Mouse (Mus musculus) CH12.LX (cell line): ENCODE data around the gene Tbpl1. TPM values are rescaled to one million over a fixed set of nuclear protein-coding genes. Genes with fewer than 3 reads are reported as not detected.

Source experiments
- DNase-seq: peaks from one replicate; pipeline ENCODE4 v3.0.0-alpha.2; 2013; ENCODE audit errors: extremely low read depth
- H3K27ac ChIP-seq: 2 replicates; pipeline ENCODE4 v1.5.1; 2012; ENCODE audit warnings: low read depth, mild to moderate bottlenecking, control low read depth, moderate library complexity; ENCODE audit not compliant: insufficient read depth
- H3K27me3 ChIP-seq: replicated peaks from 2 replicates; pipeline ENCODE3; 2012; ENCODE audit warnings: inconsistent platforms
- H3K36me3 ChIP-seq, 2 experiments: replicated peaks in 1 of 2; 2 replicates each; pipeline versions ENCODE3 to v1.6.1; 2012; ENCODE audit warnings: inconsistent platforms in 1 of 2, low read length in 1 of 2, mild to moderate bottlenecking in 1 of 2, mixed read lengths in 1 of 2, moderate library complexity in 1 of 2; ENCODE audit not compliant: control insufficient read depth in 1 of 2, insufficient read depth in 1 of 2
- H3K4me1 ChIP-seq, 2 experiments: 2 replicates each; pipeline ENCODE4 v1.6.1; 2012; ENCODE audit warnings: inconsistent platforms in 1 of 2, moderate library complexity in 1 of 2; ENCODE audit not compliant: insufficient read depth in 2 of 2, control insufficient read depth in 1 of 2
- H3K4me2 ChIP-seq: 2 replicates; pipeline ENCODE4 v1.6.1; 2012; ENCODE audit warnings: low read depth, mild to moderate bottlenecking, control low read depth; ENCODE audit not compliant: poor library complexity, insufficient read depth, severe bottlenecking
- H3K4me3 ChIP-seq, 3 experiments: fragments of 150-350 bp in 1 of 3; sonication (generic) in 1 of 3; replicated peaks in 1 of 3; 2 replicates each; pipeline versions ENCODE3 to v1.5.1; 2011 to 2012; ENCODE audit warnings: low read depth in 2 of 3, low read length in 2 of 3, mild to moderate bottlenecking in 2 of 3, moderate library complexity in 2 of 3, control low read depth in 1 of 3, improper control_type of control experiment in 1 of 3, inconsistent platforms in 1 of 3, mixed read lengths in 1 of 3; ENCODE audit not compliant: poor library complexity in 1 of 3
- H3K79me2 ChIP-seq: replicated peaks from 2 replicates; pipeline ENCODE4 v1.6.1; 2012; ENCODE audit warnings: mild to moderate bottlenecking, moderate library complexity; ENCODE audit not compliant: control insufficient read depth, poor library complexity, insufficient read depth, severe bottlenecking; ENCODE audit errors: extremely low read depth
- H3K9ac ChIP-seq: 2 replicates; pipeline ENCODE4 v1.6.1; 2012; ENCODE audit warnings: low read depth, mild to moderate bottlenecking, control low read depth, moderate library complexity; ENCODE audit not compliant: insufficient read depth
- H3K9me3 ChIP-seq: replicated peaks from 2 replicates; pipeline ENCODE3; 2012; ENCODE audit warnings: low read length, inconsistent platforms, mixed read lengths
- BHLHE40 ChIP-seq: IDR thresholded peaks from 2 replicates; pipeline ENCODE4 v1.6.1; 2011; ENCODE audit warnings: mild to moderate bottlenecking, low read depth, low read length, improper control_type of control experiment
- CHD1 ChIP-seq: IDR thresholded peaks from 2 replicates; pipeline ENCODE4 v1.6.1; 2012; ENCODE audit warnings: low read depth, low read length, improper control_type of control experiment, inconsistent platforms
- CHD2 ChIP-seq: IDR thresholded peaks from 2 replicates; pipeline ENCODE4 v1.6.1; 2011; ENCODE audit warnings: low read length, improper control_type of control experiment
- CTCF ChIP-seq, 2 experiments: IDR thresholded peaks in 1 of 2; conservative IDR thresholded peaks in 1 of 2; 2 replicates each; pipeline ENCODE4 v1.5.1; 2011 to 2012; ENCODE audit warnings: low read depth in 2 of 2, low read length in 2 of 2, improper control_type of control experiment in 1 of 2, inconsistent platforms in 1 of 2, mild to moderate bottlenecking in 1 of 2, moderate library complexity in 1 of 2
- E2F4 ChIP-seq: IDR thresholded peaks from 2 replicates; pipeline ENCODE4 v1.6.1; 2011; ENCODE audit warnings: low read depth, low read length, improper control_type of control experiment; ENCODE audit not compliant: insufficient replicate concordance
- ELF1 ChIP-seq: IDR thresholded peaks from 2 replicates; pipeline ENCODE4 v1.6.1; 2014; ENCODE audit warnings: low read depth, mild to moderate bottlenecking, inconsistent platforms, low read length, improper control_type of control experiment
- EP300 ChIP-seq: IDR thresholded peaks from 2 replicates; pipeline ENCODE4 v1.6.1; 2011; ENCODE audit warnings: low read length, improper control_type of control experiment
- ETS1 ChIP-seq: conservative IDR thresholded peaks from 2 replicates; pipeline ENCODE4 v1.6.1; 2012; ENCODE audit warnings: low read depth, mild to moderate bottlenecking, inconsistent platforms, low read length, improper control_type of control experiment, moderate library complexity
- GABPA ChIP-seq: IDR thresholded peaks from 2 replicates; pipeline ENCODE4 v1.6.1; 2012; ENCODE audit warnings: low read depth, low read length, improper control_type of control experiment, inconsistent platforms; ENCODE audit not compliant: insufficient replicate concordance
- HCFC1 ChIP-seq: IDR thresholded peaks from 2 replicates; pipeline ENCODE4 v1.6.1; 2012; ENCODE audit warnings: low read depth, mild to moderate bottlenecking, inconsistent platforms, low read length, improper control_type of control experiment
- IRF4 ChIP-seq: IDR thresholded peaks from 2 replicates; pipeline ENCODE4 v1.6.1; 2014; ENCODE audit warnings: low read depth, mild to moderate bottlenecking, inconsistent platforms, low read length, improper control_type of control experiment
- JUN ChIP-seq: IDR thresholded peaks from 2 replicates; pipeline ENCODE4 v1.6.1; 2011; ENCODE audit warnings: low read depth, mild to moderate bottlenecking, low read length, improper control_type of control experiment, moderate library complexity; ENCODE audit not compliant: insufficient read depth
- JUND ChIP-seq: conservative IDR thresholded peaks from 2 replicates; pipeline ENCODE4 v1.6.1; 2011; ENCODE audit warnings: low read depth, low read length, improper control_type of control experiment
- KAT2A ChIP-seq: IDR thresholded peaks from 2 replicates; pipeline ENCODE4 v1.6.1; 2012; ENCODE audit warnings: low read length, improper control_type of control experiment, inconsistent platforms; ENCODE audit not compliant: insufficient replicate concordance
- MAFK ChIP-seq: IDR thresholded peaks from 2 replicates; pipeline ENCODE4 v1.6.1; 2011; ENCODE audit warnings: low read length, improper control_type of control experiment; ENCODE audit not compliant: insufficient replicate concordance
- MAX ChIP-seq: IDR thresholded peaks from 2 replicates; pipeline ENCODE4 v1.6.1; 2011; ENCODE audit warnings: low read length, improper control_type of control experiment
- MAZ ChIP-seq: IDR thresholded peaks from 2 replicates; pipeline ENCODE4 v1.6.1; 2012; ENCODE audit warnings: low read depth, mild to moderate bottlenecking, inconsistent platforms, low read length, improper control_type of control experiment, moderate library complexity
- MEF2A ChIP-seq: IDR thresholded peaks from 2 replicates; pipeline ENCODE4 v1.6.1; 2014; ENCODE audit warnings: low read depth, mild to moderate bottlenecking, inconsistent platforms, low read length, improper control_type of control experiment, borderline replicate concordance
- MXI1 ChIP-seq: IDR thresholded peaks from 2 replicates; pipeline ENCODE4 v1.6.1; 2011; ENCODE audit warnings: mild to moderate bottlenecking, low read depth, low read length, improper control_type of control experiment
- MYC ChIP-seq: IDR thresholded peaks from 2 replicates; pipeline ENCODE4 v1.6.1; 2011; ENCODE audit warnings: low read depth, mild to moderate bottlenecking, improper control_type of control experiment, low read length
- NELFE ChIP-seq: IDR thresholded peaks from 2 replicates; pipeline ENCODE4 v1.6.1; 2011; ENCODE audit warnings: low read depth, low read length, improper control_type of control experiment
- NRF1 ChIP-seq: IDR thresholded peaks from 2 replicates; pipeline ENCODE4 v1.6.1; 2014; ENCODE audit warnings: low read depth, mild to moderate bottlenecking, inconsistent platforms, low read length, improper control_type of control experiment, moderate library complexity
- PAX5 ChIP-seq: IDR thresholded peaks from 2 replicates; pipeline ENCODE4 v1.6.1; 2012; ENCODE audit warnings: low read length, inconsistent platforms, mixed read lengths
- POLR2A ChIP-seq: IDR thresholded peaks from 2 replicates; pipeline ENCODE4 v1.6.1; 2011; ENCODE audit warnings: low read depth, mild to moderate bottlenecking, improper control_type of control experiment, low read length
- POLR2AphosphoS2 ChIP-seq: IDR thresholded peaks from 2 replicates; pipeline ENCODE4 v1.6.1; 2011; ENCODE audit warnings: low read depth, low read length, improper control_type of control experiment
- RAD21 ChIP-seq: IDR thresholded peaks from 2 replicates; pipeline ENCODE4 v1.6.1; 2011; ENCODE audit warnings: low read depth, mild to moderate bottlenecking, low read length, improper control_type of control experiment, moderate library complexity
- RCOR1 ChIP-seq: conservative IDR thresholded peaks from 2 replicates; pipeline ENCODE4 v1.6.1; 2012; ENCODE audit warnings: low read depth, mild to moderate bottlenecking, inconsistent platforms, low read length, improper control_type of control experiment
- SIN3A ChIP-seq: IDR thresholded peaks from 2 replicates; pipeline ENCODE4 v1.6.1; 2012; ENCODE audit warnings: low read length, improper control_type of control experiment, inconsistent platforms
- SMC3 ChIP-seq: IDR thresholded peaks from 2 replicates; pipeline ENCODE4 v1.6.1; 2011; ENCODE audit warnings: low read depth, low read length, improper control_type of control experiment
- TBP ChIP-seq: conservative IDR thresholded peaks from 2 replicates; pipeline ENCODE4 v1.6.1; 2011; ENCODE audit warnings: low read depth, low read length, improper control_type of control experiment
- TCF12 ChIP-seq: IDR thresholded peaks from 2 replicates; pipeline ENCODE4 v1.6.1; 2014; ENCODE audit warnings: low read depth, mild to moderate bottlenecking, inconsistent platforms, low read length, improper control_type of control experiment
- UBTF ChIP-seq: IDR thresholded peaks from 2 replicates; pipeline ENCODE4 v1.6.1; 2012; ENCODE audit warnings: low read depth, mild to moderate bottlenecking, inconsistent platforms, low read length, improper control_type of control experiment, moderate library complexity
- USF1 ChIP-seq: IDR thresholded peaks from 2 replicates; pipeline ENCODE4 v1.6.1; 2014; ENCODE audit warnings: low read depth, mild to moderate bottlenecking, inconsistent platforms, low read length, improper control_type of control experiment
- USF2 ChIP-seq: conservative IDR thresholded peaks from 2 replicates; pipeline ENCODE4 v1.6.1; 2011; ENCODE audit warnings: low read depth, low read length, improper control_type of control experiment
- ZC3H11A ChIP-seq: IDR thresholded peaks from 2 replicates; pipeline ENCODE4 v1.6.1; 2012; ENCODE audit warnings: low read depth, mild to moderate bottlenecking, inconsistent platforms, low read length, improper control_type of control experiment
- ZKSCAN1 ChIP-seq: IDR thresholded peaks from 2 replicates; pipeline ENCODE4 v1.6.1; 2012; ENCODE audit warnings: low read depth, inconsistent platforms, low read length, improper control_type of control experiment, borderline replicate concordance
- ZMIZ1 ChIP-seq: IDR thresholded peaks from 2 replicates; pipeline ENCODE4 v1.6.1; 2012; ENCODE audit warnings: low read depth, mild to moderate bottlenecking, inconsistent platforms, low read length, improper control_type of control experiment
- ZNF384 ChIP-seq: IDR thresholded peaks from 2 replicates; pipeline ENCODE4 v1.6.1; 2012; ENCODE audit warnings: low read depth, low read length, improper control_type of control experiment, inconsistent platforms
- dilution Hi-C: fragments of 300-500 bp; cut with MboI; formaldehyde crosslinking; loops from 2 replicates; pipeline ENCODE4 v1.14.3; 2020; ENCODE audit warnings: low sequenced_read_pairs; ENCODE audit not compliant: extremely low pct_unique_long_range_greater_than_20kb, extremely low pct_ligation_motif_present
- in situ Hi-C: fragments of 300-500 bp; cut with MboI; formaldehyde crosslinking; loops from 3 replicates; pipeline ENCODE4 v1.14.3; 2019; ENCODE audit warnings: low sequenced_read_pairs, low pct_ligation_motif_present, low pct_unique_long_range_greater_than_20kb, mixed read lengths
- polyA plus RNA-seq: library from polyadenylated mRNA; unstranded; fragments of >175 nt; gene quantifications from 2 replicates; pipeline ENCODE4 v1.2.1, GENCODE M21; 2012; ENCODE audit warnings: low read depth; ENCODE audit not compliant: insufficient read length
- total RNA-seq, 2 experiments: library from RNA; depleted of rRNA; stranded (reverse); fragments of 300-350 nt in 1 of 2; fragments of >200 nt in 1 of 2; gene quantifications; 2 replicates each; pipeline ENCODE4 v1.2.3; 2012 to 2014

Gene Tbpl1
- total RNA-seq (2012; rRNA removed) (34.6 and 37.9 TPM in 2 replicates), total RNA-seq (2014; rRNA removed) (54.6 and 60.3 TPM in 2 replicates), polyA plus RNA-seq (46.9 and 47.9 TPM in 2 replicates)

DNA sequence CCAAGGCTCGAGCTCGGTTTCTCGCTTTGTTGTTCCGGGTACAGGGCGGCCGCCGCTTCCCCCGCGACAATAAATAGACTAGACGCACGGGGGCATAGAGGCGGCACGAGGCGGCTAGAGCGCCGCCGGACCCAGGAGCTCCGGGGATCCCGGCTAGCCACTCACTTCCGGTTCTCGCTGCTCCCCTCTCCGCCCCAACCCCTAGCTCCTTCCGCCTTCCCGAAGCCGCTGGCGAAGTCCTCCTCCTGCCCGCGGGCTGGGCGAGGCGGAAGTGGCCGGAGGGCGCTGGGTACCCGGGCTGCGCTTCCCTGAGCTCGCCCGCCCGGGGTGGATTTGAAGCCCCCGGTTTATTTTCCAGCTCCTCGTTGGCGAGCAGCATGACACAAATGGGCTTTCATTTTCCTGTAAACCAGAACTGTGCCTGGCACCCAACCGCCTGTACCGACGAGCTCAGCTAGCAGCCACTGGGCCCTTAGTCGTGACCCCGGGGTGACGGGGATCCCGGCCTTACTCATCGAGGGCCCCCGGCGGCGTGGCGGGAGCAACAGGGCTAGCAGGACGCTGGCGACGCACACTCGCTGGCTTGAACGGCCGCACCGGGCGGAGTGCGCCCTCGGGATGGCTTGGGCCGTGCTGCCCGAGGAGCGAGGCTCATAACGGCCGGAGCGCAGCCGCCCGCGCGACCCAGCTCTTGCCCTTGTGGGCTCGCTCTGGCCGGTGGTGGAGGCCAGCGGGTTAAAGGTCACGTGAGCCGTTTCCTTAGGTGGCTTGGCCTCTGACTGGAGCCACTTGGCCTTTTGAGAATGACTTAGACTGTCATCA lies at the start of gene Tbpl1:
Tbpl1 (minus strand) TSS at position 667 of the 822 bp plus-strand sequence.
- TF ChIP-seq PAX5: no peak
- peak; percentile 61; the same call in 1 of the 2 replicates for TF ChIP-seq ETS1
- TF ChIP-seq MAFK: no peak
- TF ChIP-seq MYC: 0 out of 2 replicates have a peak, but pooled peaks have one; percentile 18
- peak; percentile 94 for TF ChIP-seq TCF12
- peak; percentile 70; the same call in 1 of the 2 replicates for TF ChIP-seq MAZ
- TF ChIP-seq BHLHE40: peak; percentile 84
- TF ChIP-seq GABPA: peak; percentile 89
- TF ChIP-seq MAX: peak; percentile 51; the same call in 1 of the 2 replicates
- peak; percentile 92 for TF ChIP-seq TBP
- no peak for TF ChIP-seq EP300
- peak; percentile 59; the same call in 1 of the 2 replicates for TF ChIP-seq ZMIZ1
- TF ChIP-seq SIN3A: peak; percentile 91
- no peak; the same call in 1 of the 2 replicates for TF ChIP-seq CHD1
- peak; percentile 84 for TF ChIP-seq MEF2A
- TF ChIP-seq IRF4: peak; percentile 79
- peak; percentile 42 for TF ChIP-seq NRF1
- TF ChIP-seq CHD2: no peak
- no peak for TF ChIP-seq ZC3H11A
- no peak for TF ChIP-seq JUND
- no peak for TF ChIP-seq E2F4
- peak; percentile 83; the same call in 1 of the 2 replicates for TF ChIP-seq POLR2AphosphoS2
- no peak for TF ChIP-seq ZNF384
- TF ChIP-seq MXI1: peak; percentile 50
- TF ChIP-seq SMC3: no peak
- peak; percentile 91 for TF ChIP-seq NELFE
- no peak for TF ChIP-seq ZKSCAN1
- no peak for TF ChIP-seq JUN
- TF ChIP-seq POLR2A: peak; percentile 89
- TF ChIP-seq USF1: peak; percentile 66
- no peak for TF ChIP-seq CTCF (conservative IDR thresholded peaks at IDR 0.05 in 1 of 2, IDR thresholded peaks at IDR 0.05 in 1 of 2; ENCODE audit: low read depth in 2 of 2, low read length in 2 of 2)
- TF ChIP-seq KAT2A: peak; percentile 86; the same call in 1 of the 2 replicates
- no peak for TF ChIP-seq RAD21
- TF ChIP-seq UBTF: peak; percentile 80; the same call in 1 of the 2 replicates
- peak; percentile 60 for TF ChIP-seq USF2
- peak; percentile 99 for TF ChIP-seq ELF1
- TF ChIP-seq HCFC1: peak; percentile 98
- no peak for TF ChIP-seq RCOR1
- dilution Hi-C loops: no loop called here
- H3K4me2 ChIP-seq: peak within 1 kb of the TSS; percentile 52

More for the DNA sequence above, at the start of gene Tbpl1:
- in situ Hi-C loops: no loop called here
- Histone ChIP-seq H3K79me2 (peaks cover 36% of the 10 kb centered on the region), H3K36me3 (peaks cover 0 to 6% of the 10 kb centered on the region in 2 experiments), H3K9me3 (no peaks in the 10 kb centered on the region), H3K27me3 (no peaks in the 10 kb centered on the region), H3K4me1 (peaks cover 12 to 31% of the 10 kb centered on the region in 2 experiments; a peak in 3 of 4 replicates), H3K27ac (peak within 1 kb of the TSS; percentile 67), H3K9ac (peak within 1 kb of the TSS; percentile 92), H3K4me3 (peak within 1 kb of the TSS; percentile 78 to 92 (median 89))
- peak; percentile 89 for DNase-seq
